Mouse (Mus musculus) adrenal gland, postnatal 25 days (tissue): ENCODE measurements around the gene Apoc4. TPM values are rescaled to one million over a fixed set of nuclear protein-coding genes. Genes with fewer than 3 reads are reported as not detected.
A peak's percentile ranks its signal among the peaks of the same experiment; 100 is the strongest.

Source experiments
- DNase-seq: peaks from one replicate; pipeline ENCODE4 v3.0.0; 2021; ENCODE audit warnings: mixed read lengths
- total RNA-seq: library from RNA; stranded (reverse); gene quantifications from 2 replicates; pipeline ENCODE4 v1.2.3, GENCODE M21; 2021

The Apoc4 gene
- total RNA-seq, 1 experiment from 2014 or later: 90.9 TPM

DNA sequence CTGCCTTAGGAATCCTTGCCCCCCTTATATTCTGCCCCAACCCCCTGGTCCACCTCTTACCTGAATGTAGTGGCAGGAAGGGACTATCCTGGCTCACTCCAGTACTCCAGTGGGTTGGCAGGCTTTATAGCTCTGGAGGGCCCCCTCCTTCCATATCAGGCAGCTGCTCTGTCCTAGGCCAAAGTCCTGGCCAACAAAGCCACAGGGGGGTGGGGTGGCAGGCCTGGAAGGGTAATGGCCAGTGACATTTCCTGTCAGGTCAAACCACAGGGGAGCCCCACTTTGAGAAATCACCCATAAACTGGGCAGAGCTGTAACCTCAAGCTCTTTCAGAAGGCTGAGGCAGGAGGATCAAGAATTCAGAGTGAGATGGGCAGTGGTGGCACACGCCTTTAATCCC is 4.6 kb downstream of the Apoc4 start:
- no peak for DNase-seq

- no peak for DNase-seq
These were observed 5.5 kb downstream of the Apoc4 start for GRCm38 (mm10) chr7:19675824-19676223.

GRCm38 (mm10) chr7:19673083-19673699 is 8.1 kb downstream of the Apoc4 start:
- no peak for DNase-seq

- DNase-seq: no peak
These were observed 9.8 kb downstream of the Apoc4 start for GRCm38 (mm10) chr7:19671511-19671910.

GRCm38 (mm10) chr7:19668947-19669721 is 12.1 kb downstream of the Apoc4 start:
- DNase-seq: peak; percentile 90

- DNase-seq: no peak
These were observed 13.8 kb downstream of the Apoc4 start for GRCm38 (mm10) chr7:19667434-19667833.

- DNase-seq: no peak
These were observed 14.5 kb downstream of the Apoc4 start for GRCm38 (mm10) chr7:19666750-19667149.

GRCm38 (mm10) chr7:19664955-19665841 is 16.1 kb downstream of the Apoc4 start, which contains the start of gene Clptm1:
Gene Clptm1, minus strand, starts transcription at chr7:19665033.
- DNase-seq: peak; percentile 98

DNA sequence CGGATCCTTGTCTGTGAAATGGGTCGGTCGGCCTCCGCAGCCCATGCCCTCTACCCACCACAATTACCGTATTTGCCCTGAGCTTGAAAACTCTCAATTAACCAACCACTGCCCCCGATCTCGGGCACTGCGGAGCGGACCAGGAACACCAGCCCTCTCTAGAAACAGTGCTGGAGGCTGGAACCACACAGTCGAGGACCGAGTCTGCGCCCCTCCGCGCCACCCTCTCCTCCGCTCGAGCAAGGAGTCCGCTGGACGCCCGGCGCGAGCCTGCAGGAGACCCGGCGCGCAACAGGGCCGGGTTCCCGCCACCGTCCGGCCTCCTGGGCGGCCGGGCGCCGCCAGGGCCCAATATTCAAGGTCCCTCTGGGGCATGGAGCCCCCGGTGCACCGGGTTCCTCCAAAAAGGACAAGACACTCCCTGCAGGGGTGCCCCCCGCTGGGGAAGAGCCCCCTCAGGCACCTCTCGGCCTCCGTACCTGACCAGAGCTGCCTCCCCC is 16.8 kb downstream of the Apoc4 start:
- DNase-seq: no peak

DNA sequence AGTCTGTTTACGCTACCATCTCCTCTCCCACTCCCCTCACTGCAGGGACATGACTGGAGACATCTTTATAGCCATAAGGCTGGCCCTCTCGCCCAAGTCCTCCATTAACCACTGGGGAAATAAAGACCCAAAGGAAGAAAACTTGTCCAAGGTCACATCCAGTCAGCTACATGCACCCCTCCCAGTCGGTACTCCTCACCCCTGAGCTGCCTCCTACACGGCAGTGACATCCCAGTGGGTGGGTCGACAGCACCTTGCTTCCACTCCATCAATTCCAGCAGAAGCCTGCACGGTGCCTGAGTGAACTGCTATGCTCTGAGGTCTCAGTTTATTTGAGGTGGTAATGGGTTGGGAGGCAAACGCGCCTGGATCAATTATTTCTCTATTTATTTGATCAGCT is 17.3 kb downstream of the Apoc4 start:
- DNase-seq: no peak

DNA sequence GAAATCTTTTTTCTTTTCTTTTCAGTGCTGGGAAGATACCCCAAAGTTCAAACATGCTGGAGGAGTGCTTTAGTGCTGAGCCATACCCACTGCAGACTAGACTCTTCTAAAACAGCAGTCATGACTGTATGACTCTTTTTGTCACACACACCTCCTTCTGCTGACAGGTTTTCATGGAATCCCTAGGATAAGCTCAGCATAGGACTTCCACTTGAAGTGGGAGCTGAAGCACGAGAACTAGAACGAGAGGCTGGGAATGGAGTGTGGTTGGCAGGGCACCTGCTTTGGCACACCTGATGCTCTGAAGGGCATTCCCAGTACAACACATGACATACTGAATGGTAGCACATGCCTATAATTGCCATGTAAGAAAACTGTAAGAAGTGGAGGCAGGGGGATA is 28.7 kb downstream of the Apoc4 start:
- no peak for DNase-seq

DNA sequence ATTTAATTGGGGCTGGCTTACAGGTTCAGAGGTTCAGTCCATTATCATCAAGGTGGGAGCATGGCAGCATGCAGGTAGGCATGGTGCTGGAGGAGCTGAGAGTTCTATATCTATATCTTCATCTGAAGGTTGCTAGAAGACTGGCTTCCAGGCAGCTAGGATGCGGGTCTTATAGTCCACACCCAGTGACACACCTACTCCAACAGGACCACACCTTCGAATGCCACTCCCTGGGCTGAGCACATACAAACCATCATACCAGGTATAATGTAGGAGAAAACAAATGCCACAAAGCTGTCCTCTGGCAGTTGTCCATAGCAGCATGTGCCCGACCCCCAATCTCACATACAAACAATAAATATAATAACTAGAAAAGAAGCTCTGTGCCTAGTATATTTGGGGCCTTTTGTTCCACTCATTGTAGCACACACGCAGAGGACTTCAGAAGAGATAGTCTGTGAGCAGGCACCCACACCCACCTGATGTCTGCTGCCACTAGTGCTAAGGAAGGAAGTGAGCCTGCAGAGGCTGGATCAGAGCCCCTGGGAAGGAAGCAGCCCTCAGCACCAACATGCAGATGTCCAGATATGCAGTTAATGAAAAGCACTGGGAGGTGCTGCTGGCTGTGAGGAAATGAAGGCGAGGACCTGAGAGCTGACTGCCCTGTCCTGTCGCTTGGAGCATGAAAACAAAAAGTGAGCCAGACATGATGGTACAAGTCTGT is 30.1 kb downstream of the Apoc4 start:
- DNase-seq: no peak

DNA sequence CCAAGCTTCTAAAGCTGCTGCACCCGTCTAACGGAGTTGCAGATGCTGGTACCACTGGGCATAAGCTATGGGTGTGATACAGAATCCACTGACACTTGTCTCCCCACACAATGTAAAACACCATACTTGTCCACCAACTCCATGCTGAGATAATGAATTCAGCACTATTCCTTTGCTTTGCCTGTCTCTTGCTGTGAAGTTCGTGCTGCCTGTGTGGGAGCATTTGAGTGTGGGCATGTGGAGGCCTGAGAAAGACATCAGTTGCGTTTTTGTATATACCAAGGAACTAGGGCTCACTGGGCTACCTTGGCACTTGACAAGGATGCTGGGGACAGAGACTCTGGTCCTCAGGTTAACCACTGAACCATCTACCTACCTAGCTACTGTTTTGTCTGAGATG is 40.1 kb downstream of the Apoc4 start:
- no peak for DNase-seq

DNA sequence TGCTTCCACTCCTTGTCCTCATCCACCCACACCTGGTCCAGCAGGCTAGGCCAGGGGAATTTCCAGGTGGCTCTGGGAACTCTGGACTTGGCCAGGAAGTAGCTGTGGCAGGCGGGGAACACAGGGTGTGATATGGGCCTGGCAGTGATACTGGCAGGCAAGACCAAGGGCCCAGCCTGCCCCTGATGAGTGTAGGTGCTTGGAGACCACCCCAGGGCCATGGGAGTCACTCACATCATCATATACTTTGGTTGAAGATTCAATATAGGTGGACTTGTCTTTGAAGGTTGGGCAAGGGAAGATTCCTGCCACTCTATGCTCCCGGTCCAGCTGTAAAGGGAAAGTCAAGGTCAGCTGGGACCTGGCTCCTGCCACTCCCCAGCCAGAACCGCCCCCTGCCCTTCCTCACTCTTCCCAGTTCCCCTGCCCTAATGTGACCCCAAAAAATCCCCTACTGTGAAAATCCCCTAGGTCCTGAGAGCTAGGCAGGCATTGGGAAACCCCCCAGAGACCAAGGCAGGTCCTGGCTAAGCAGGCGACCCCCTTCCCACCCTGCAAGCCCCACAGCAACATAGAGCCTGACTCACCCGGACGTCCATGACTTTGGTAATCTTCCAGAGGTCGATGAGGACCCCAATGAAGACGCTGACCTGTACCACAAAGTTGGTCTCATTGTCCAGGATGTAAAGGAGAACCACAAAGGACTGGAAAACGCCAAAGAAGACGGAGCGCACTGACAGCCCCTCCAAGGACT is 46.0 kb downstream of the Apoc4 start:
- no peak for DNase-seq

DNA sequence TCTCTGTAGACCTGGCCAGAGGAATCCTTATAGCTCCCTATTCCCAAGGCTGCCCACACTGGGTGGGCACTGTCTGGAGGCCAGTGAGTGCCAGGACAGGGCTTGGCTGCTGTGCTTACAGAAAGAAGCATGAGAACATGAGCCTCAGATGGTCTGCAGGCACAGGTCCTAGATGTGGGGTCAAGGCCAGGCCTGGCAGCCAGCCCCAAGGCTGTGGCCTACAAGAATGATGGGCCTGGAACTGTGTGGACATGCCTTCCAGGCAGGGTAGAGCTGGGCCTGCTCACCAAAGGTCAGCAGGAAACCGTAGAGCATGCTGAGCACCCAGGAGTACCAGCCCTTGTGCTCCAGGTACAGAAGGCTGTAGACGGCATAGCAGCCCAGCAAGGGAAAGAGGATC is 46.7 kb downstream of the Apoc4 start:
- DNase-seq: peak; percentile 80

DNA sequence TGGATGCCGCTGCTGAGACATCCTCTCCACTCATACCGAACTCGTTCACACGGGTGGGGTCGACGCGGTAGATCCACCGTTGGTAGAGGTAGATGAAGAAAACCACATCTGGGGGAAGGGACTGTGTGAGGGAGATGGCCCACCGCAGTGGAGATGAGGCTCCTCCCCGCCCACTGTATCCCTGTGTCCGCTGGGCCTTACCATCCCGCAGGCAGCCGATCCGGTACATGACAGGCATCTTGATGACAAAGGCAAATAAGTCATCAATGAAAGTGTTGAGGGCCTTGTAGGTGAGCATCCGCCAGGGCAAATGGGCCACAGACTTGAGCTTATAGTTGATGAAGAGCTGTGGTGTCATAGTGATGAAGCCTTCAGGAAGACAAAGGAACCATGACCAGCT is 47.4 kb downstream of the Apoc4 start:
- DNase-seq: no peak

GRCm38 (mm10) chr7:19633197-19633596 is 48.1 kb downstream of the Apoc4 start:
- DNase-seq: no peak

DNA sequence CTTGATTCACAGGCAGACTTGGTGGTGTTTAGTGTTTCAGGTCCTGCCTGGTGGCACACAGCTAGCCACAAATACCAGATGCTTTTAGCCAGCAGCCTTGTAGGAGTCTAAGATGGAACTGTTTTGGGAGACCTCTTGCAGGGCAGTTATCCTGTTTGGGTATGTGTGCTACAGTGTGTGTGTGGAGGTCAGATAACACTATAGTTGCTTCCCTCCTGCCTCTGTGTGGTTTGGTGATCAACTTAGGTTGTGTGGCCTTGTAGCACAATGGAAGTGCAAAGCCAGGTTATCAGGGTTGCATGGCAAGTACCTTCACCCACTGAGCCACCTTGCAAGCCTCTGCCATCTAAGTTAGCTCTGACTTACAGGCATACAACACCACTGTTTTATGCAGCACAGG is 48.6 kb downstream of the Apoc4 start:
- DNase-seq: no peak

DNA sequence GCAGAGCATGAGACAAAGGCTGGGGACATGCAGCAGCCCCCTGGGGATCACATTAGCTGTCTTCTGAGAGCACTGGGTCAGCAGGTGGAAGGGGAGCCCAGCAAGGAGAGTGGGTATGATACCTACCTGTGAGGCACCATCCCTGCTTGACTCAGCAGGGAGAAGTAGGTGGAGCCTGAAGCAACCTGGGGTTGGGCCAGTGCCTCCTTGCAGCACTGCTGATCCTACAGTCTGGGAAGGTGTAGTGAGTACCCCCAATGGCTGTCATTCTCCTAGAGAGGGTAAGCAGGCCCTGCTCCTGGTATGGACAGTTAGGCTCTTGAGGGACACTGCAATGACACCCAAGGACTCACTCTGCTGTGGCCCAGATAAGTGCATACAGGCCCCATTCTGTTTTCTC is 49.0 kb downstream of the Apoc4 start:
- DNase-seq: no peak

- peak; percentile 96 for DNase-seq
These were observed 51.9 kb downstream of the Apoc4 start, which contains the start of gene Relb for GRCm38 (mm10) chr7:19629361-19629734. Gene Relb, minus strand, starts transcription at chr7:19629438.
